Mouse (Mus musculus) adrenal gland, adult 18-20 months (tissue): ENCODE results near the gene Acbd3. TPM values are rescaled to one million over a fixed set of nuclear protein-coding genes. Genes with fewer than 3 reads are reported as not detected.

Source experiments
- DNase-seq, 2 experiments: peaks; one replicate each; pipeline ENCODE4 v3.0.0; 2021 to 2022; ENCODE audit warnings: low spot score in 2 of 2
- total RNA-seq, 2 experiments: library from RNA; stranded (reverse); gene quantifications; 1 replicate in 1 of 2; 2 replicates in 1 of 2; pipeline ENCODE4 v1.2.3; 2021

Acbd3 gene
- total RNA-seq, 2 experiments from 2014 or later = 50.4 to 54.0 TPM

DNA sequence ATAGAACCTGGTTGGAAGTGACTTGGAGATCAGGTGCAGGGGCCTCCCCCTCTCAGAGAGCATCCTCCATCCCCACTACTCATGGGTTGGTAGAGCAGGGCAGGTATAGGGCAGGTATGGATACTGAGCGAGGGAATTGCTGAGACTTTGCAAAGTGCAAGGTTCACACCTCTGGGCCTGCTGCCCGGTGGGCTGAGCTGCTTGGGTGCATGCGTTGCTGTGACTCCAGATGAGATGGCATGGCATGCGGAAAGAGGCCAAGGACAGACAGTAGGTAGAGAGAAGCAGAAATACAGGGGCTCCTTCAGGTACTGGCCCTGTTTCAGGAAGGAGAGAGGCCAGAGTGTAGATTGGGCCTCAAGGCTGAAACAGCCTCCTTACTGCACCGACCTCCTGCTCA is 55.4 kb downstream of the Acbd3 start:
- no peak for DNase-seq

DNA sequence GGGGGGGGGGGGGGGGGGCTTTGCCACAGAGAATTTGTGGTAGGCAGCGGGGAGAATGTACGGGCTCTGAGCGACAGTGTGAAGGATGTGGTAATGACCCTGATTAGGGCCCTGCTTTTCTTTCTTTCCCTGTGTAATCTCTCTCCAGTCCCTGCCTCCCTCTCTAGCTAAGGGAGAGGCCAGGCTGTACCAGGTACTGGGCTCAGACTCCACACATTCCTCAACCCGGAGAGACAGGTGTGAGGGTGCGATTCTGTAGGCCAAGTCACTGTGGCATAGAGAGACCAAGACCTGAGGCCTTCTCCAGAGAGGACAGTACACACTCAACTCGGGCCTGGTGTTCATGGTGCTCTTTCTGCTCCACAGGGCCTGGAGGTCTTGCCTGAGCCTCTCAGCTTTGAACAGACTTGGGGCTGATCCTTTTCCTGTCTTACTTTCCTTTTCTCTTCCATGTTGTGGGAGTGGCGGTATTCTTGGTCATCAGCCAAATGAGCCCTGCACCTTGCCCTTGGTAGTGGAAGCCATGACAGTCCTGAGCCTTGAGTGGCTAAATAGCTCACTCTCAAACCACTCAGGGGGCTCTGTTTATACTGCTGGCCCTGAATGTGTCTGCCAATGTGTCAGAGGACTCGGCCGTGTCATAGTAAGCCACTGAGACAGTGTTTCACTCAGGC is 57.2 kb downstream of the Acbd3 start:
- DNase-seq = no peak

DNA sequence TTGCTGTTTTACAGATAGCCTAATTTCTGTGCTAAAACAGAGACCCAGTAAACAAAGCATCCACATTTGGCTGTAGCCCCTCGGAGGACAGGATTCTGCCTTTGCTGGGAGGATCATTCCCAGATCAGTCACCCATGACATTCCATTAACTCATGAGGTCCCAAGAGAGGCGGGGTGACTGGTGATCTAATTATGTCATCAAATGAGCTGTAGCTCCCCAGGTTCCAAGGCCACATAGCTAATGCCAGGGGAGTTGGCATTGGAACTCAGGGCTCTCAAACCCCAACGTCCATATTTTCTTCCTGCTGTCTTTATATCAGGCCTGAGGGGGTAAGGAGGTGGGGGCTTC is 57.7 kb downstream of the Acbd3 start:
- no peak for DNase-seq

DNA sequence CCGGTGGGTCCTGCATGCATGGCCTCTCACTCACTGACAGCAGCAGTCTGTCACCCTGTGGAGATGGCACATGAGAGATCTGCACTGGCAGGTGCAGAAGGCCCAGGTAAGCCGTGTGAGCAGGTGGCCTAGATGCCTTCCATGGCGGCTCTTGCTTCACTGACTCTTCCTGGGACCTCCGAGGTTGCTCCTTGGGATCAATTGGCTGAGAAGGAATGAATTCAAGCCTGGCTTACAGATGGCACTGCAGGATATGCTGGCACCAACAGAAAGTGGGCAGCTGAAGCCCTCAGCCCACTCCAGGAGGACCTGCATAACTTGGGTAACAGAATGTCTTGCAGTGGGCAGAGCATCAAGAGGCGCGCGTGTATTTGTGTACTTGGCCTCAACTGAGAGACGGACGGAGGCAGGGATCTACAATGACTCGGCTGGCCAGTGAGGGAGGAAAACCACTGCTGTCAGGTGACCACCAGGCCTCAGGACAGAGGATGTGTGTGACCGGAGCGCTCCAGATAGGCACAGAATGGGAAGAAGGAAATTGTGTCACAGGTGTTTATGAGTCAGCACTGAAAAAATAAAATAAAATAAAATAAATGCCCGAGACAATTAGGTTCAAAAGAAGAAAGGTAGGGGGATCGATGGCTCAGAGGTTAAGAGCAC is 66.1 kb downstream of the Acbd3 start:
- DNase-seq = no peak

DNA sequence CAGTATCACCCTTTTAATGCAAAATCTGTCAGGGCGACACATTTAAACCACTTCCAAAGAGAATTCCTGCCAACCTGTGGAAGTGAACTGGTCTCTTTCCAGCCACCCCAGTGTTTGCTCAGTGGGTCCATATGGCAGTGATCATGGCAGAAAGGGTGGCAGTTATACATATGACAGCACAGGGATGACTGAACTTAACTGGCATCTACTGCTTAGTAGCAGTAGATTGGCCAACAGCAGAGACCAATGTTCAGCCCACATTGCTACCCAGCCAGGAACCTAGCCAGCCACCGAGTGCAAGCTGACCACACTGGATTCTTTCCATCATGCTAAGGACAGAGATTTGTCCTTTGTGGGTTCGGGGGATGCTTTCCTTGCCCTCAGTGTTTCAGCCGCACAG is 67.0 kb downstream of the Acbd3 start:
- DNase-seq = no peak

DNA sequence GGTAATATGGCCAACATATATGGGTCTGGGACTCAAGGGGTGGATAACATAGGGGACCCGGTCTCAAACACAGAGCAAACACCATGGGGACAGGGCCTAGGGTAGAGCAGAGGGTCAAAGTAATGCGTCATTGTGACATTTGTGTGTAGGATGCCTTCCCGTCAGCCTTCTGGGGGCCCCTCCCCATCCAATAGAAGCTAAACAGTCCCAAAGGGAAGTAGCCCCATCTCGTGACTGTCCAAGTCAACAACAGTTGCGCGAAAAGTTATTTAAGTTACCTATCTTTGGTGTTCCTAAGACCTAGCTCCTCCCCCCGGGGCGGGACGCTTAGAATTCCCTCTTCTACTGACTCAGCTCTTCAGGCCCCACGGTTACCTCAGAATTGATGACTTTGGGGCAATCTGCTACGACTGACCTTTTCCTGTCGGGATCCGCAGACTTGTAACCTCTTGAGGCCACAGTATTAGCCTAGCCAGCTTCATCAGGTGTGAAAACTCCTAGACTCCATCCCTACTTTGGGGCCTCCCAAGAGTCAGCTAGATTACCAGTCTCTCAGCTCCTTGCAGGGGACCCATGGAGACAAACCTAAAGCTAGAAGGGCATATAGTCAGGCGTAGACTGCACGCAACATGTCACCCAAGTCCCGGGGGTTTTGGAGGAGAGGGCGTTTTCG is 67.7 kb downstream of the Acbd3 start:
- no peak for DNase-seq

DNA sequence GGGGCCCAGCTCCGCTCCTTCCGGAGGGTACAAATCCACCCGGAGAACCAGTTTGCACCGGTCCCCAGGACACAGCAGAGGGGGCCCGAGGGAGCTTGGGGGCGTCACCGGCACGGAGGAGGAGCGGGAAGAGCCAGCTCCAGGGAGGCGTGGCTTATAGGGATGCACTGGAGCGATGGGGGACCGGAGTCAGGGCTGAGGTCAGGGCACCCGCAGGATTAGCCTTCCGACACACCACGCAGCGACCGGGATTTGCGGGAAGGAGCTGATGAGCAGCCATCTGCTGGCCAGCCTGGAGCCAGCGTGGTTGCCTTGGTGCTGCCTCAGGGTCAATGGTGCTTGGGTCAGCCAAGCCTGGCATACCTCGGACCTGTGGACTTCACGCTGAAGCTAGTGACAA is 68.3 kb downstream of the Acbd3 start:
- no peak for DNase-seq

DNA sequence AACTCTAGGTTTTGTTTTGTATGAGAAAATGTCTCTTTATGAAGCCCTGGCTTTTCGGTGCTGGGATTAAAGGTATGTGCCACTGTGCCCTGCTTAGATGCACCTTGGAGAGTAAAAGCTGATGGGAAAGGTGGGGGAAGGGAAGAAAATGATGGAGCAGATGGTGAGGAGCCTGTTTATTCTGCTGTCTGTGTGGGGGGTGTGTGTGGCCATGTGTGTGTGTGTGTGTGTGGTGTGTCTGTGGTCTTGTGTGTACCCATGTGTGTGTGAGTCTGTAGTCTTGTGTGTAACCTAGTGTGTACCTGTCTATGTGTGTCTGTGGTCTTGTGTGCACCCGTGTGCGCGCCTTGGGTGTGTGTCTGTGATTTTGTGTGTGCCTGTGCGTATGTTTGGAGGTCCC is 72.8 kb downstream of the Acbd3 start:
- DNase-seq = no peak

DNA sequence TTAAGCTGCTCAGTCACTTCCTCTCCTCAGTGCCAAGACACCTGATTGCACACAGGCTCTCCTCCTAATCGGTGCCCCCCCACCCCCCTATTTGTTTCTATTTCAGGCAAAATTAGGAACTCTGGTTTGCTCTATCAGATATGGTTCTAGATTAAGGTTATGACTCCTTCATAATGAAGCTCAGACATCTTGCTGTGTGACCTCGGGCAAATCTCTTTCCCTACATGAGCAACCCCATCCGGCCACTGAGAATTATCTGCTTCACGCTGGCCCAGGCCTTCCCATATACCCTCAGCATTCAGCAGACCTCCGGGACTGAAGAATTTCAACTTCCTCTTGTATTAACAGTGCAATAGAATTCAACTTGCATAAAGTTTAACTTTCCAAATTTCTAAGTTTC is 73.4 kb downstream of the Acbd3 start:
- no peak for DNase-seq

DNA sequence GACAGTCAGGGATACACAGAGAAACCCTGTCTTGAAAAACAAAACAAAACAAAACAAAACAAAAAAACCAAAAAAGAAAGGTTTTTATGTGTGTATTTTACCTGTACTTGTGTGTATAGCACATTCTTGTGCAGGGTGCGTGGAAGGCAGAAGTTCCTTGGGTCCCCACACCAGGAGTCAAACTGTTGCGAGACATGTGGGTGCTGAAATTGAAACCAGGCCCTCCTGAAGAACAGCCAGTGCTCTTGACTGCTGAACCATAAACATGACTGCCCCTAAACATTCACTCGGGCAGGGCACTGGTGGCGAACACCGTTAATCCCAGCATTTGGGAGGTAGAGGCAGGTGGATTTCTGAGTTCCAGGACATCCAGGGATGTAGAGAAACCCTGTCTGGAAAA is 74.2 kb downstream of the Acbd3 start:
- no peak for DNase-seq

DNA sequence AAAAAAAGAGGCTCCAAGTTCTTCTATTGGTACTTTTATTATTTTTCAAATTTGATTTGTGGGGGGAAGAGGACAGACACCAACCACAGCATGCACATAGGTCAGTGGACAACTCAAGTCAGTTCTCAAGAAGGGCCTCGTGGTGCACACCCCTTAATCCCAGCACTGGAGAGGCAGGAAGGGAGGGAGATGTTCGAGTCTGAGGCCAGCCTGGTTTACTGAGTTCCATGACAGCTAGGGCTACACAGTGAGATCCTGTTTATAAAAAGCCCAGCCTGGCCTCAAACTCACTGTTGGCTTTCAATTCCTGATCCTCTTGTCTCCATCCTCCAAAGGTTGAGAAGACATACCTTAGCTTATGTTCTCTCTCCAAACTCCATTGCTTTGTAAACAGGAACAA is 75.0 kb downstream of the Acbd3 start:
- no peak for DNase-seq

DNA sequence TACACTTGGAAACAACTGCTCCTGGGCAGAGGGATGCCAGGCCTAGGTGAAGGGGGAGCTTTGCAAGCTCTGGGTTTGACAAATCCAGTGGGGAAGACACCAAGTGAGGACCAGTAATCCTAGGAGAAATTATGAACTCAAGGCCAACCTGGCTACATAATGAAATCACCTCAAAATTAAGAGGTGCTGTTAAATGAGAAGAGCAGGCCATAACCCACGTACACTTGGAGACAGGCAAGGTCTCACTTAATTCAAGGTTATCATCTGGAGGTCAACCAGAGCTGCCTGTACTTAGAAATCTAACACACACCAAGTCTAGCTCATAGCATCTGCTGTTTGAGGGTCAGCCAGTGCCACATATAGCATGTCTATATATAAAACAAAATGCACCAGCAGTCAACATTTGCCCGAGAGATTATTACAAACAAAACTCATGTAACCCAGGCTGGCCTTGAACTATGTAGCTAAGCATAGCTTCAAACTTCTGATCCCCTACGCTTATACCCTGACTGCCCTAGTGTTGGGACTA is 75.7 kb downstream of the Acbd3 start:
- no peak for DNase-seq

Other genes with a start within 250 kb of the Acbd3 start
- under 1 TPM; 0.33 to 0.86 TPM for gene Stum, start 242.5 kb upstream of the Acbd3 start, total RNA-seq
- 10 to 100 TPM; 57.9 to 70.2 TPM for gene Parp1, start 157.1 kb upstream of the Acbd3 start, total RNA-seq
- gene Lin9, start 84.9 kb upstream of the Acbd3 start, total RNA-seq = 1 to 10 TPM; 3.9 to 4.2 TPM
- not detected for gene Mixl1, start 29.0 kb upstream of the Acbd3 start, total RNA-seq
- gene H3f3a, start 87.9 kb downstream of the Acbd3 start, total RNA-seq = 100 to 1,000 TPM; 557 to 688 TPM
- gene Sde2, start 125.1 kb downstream of the Acbd3 start, total RNA-seq = 10 to 100 TPM; 21.5 to 22.9 TPM
- under 1 TPM; 0.32 to 0.73 TPM for gene Lefty2, start 167.1 kb downstream of the Acbd3 start, total RNA-seq
- 10 to 100 TPM; 30.3 to 34.3 TPM for gene Pycr2, start 178.2 kb downstream of the Acbd3 start, total RNA-seq
- gene Lefty1, start 209.0 kb downstream of the Acbd3 start, total RNA-seq = 1 to 10 TPM; 3.3 to 5.7 TPM
- 10 to 100 TPM; 44.7 to 77.9 TPM for gene Tmem63a, start 216.3 kb downstream of the Acbd3 start, total RNA-seq